Mouse (Mus musculus): ENCODE results near the gene Taco1.
"Not testable (repeated sequence)": the region's sequence is repeated elsewhere in the genome, so short reads cannot be mapped to it uniquely, and the experiment has no call there.

Taco1 gene

DNA sequence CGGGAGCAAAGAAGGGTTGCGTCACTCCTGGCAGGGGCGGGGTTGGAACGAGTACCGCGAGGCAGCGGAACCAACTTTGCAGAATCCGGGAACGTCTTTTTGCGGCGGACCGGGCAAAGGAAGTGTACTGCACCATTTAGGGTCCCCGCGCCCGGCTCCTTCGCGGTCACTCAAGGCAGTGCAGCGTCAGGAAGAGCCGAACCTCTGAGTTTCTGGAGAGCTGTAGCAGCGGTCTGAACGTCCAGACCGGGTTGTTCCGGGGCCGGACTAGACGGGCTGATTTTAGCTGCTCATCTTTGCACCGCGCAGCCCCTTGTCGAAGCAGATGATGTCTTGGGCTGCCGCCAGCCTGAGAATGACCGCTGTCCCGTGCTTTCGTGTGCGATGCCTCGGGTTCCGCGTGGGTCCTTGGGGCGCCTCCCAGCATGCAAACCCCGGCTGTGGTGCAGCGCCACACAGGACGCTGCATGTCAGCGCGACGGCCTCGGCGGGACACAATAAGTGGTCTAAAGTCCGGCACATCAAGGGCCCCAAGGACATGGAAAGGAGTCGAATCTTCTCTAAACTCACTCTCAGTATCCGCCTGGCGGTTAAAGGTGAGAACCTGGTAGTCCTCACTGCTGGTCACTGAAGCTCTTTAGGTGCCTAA, at the start of gene Taco1:
TSS of gene Taco1 (plus strand) at position 139 of the 649 bp plus-strand sequence.
- peak; percentile 96 for DNase-seq (ENCODE audit: low spot score)

- DNase-seq (ENCODE audit: low spot score) = no peak
Observed at GRCm38 (mm10) chr11:106016440-106016839, 49.4 kb upstream of the Taco1 start.

GRCm38 (mm10) chr11:106020051-106020763, 45.7 kb upstream of the Taco1 start:
- no peak for DNase-seq (ENCODE audit: low spot score)

- no peak for DNase-seq (ENCODE audit: low spot score)
Observed at GRCm38 (mm10) chr11:106025774-106026173, 40.1 kb upstream of the Taco1 start.

DNA sequence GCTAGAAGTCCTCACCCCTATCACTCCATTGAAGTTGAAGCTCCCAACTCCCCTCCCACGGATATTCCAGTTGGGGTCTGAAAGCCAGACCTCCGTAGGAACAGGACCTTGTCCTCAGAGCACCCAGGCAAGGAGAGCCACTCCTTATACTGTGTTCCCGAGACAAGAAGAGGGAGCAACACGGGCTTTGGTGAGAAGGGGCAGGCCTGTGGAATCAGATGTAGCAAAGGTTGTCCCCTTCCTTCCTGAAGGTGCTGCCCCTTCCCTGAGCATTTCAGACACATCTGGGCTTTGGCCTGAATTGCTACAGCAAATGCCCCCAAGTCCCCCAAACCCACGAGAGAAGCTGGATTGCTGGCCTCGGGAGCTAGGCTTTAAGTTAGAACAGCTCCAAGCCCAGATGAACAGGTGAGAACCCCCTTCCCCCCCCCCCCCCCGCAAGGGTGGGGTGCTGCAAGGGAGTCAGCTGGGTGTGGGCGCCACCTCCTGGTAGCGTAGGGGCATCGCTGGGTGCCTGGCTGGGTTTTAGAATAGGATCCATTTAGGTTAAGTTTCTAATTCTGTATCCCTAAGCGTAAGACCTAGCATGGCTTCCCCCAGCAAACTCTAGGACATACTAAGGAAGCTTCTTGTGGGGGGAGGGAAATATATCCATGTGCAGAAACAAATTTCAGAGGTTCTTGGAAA, 39.3 kb upstream of the Taco1 start:
- DNase-seq (ENCODE audit: low spot score) = peak; percentile 79

DNA sequence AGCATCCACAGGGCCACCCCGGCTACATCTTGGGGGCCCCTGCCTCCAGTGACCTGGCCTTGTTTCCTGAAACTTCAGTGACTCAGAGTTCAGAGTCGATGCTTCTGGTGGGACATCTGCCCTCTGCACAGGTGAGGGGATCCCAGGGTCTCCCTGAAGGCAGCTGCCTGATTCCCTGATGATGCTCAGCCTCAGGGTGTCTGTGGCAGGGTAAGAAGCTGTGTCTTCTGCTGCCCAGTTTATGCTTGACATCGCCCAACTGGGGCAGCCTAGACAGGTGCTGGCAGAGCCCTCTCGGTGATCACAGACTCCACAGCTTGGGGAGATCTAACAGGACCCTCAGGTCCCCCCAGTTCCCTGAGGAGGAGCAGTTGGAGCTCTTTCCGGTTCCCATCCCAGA, 38.3 kb upstream of the Taco1 start:
- no peak for DNase-seq (ENCODE audit: low spot score)

GRCm38 (mm10) chr11:106032074-106032473, 33.8 kb upstream of the Taco1 start:
- DNase-seq (ENCODE audit: low spot score) = not testable (repeated sequence)

GRCm38 (mm10) chr11:106033491-106033919, 32.4 kb upstream of the Taco1 start:
- DNase-seq (ENCODE audit: low spot score) = no peak

DNA sequence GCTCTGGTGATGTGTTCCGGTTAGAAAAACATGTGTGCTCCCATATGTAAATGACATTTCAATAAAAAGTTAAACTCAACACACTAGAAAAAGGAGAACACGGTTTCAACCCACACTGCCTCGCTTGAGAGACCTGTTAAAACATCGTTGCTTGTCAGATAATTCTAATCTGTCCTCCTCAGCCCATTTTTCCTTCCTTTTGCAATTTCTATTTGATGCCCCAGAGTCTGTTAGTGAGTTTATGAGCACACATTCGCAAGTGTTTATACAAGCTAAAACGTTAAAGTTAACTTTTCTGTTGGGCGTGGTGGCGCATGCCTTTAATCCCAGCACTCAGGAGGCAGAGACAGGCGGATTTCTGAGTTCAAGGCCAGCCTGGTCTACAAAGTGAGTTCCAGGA, 30.9 kb upstream of the Taco1 start:
- DNase-seq (ENCODE audit: low spot score) = no peak

GRCm38 (mm10) chr11:106036548-106037417, 29.1 kb upstream of the Taco1 start, which contains the start of gene Dcaf7:
Dcaf7 (plus strand) TSS chr11:106036872.
- DNase-seq (ENCODE audit: low spot score) = peak; percentile 95

GRCm38 (mm10) chr11:106037418-106037751, 28.5 kb upstream of the Taco1 start:
- DNase-seq (ENCODE audit: low spot score) = no peak

DNA sequence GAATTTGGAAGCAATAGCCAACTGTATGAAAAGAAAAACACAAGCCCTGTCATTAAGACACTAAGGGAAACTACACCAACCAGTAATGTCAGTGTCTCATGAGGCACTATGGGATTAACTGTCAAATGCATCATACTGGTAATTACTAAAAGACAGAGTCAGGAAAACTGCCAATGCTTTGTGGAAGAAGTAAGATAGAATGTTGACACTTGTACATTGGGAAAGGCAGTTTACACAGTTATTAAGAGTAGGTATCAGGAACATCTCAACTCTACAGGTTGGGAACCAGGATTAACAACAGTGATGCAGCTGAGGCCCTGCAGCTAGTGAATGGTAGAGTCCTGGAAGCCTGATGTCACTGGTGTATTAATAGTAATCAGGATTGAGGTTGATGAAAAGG, 21.5 kb upstream of the Taco1 start:
- DNase-seq (ENCODE audit: low spot score) = no peak

DNA sequence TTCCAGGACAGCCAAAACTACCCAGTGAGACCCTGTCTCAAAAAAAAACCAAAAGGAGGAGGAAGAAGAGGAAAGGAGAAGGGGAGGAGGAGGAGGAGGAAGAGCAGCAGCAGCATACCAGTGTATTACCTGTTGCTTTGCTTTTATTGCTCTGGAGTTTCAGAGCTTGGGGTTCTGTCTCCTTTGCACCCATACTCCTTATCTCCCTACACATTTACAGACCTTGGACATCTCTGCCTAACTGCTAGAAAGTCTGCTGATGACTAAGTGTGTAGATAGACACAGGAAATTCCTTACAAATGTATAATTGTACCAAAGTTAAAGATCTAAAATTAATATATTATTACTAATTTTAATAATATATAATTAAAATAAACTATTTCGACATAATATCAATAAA, 20.6 kb upstream of the Taco1 start:
- no peak for DNase-seq (ENCODE audit: low spot score)

GRCm38 (mm10) chr11:106045780-106046179, 20.1 kb upstream of the Taco1 start:
- no peak for DNase-seq (ENCODE audit: low spot score)

- no peak for DNase-seq (ENCODE audit: low spot score)
Observed at GRCm38 (mm10) chr11:106046584-106046983, 19.3 kb upstream of the Taco1 start.

DNA sequence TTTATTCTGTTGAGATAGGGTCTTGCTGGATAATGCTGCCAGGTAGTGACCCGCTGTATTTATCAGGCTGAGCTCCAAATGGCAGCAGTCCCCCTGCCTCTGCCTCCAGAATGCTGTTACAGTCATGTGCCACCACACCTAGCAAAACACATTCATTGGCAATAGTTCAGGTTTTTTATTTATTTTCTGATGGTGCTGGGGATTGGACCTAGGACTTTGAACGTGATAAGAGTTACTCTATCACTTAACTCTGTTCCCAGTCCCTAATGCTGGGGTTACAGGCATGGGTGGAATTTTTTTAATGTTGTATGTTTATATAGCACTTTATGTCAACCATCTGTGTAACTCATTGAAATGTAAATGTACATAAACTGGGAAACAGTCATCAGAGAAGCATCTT, 11.9 kb upstream of the Taco1 start:
- DNase-seq (ENCODE audit: low spot score) = no peak

DNA sequence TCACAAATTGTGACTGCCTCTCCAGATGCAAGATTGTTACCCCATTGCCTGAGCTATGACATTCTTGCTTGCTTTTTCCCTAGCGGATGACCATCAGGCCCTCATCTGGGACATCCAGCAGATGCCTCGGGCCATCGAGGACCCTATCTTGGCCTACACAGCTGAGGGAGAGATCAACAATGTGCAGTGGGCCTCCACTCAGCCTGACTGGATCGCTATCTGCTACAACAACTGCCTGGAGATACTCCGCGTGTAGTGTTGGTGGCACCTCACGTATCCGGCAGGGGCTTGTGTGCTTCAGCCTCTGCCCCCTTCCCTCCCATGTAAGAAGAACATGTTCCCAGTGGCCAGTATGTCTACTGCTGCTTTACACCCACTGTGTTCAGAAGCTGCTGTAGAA, 11.3 kb upstream of the Taco1 start:
- no peak for DNase-seq (ENCODE audit: low spot score)

DNA sequence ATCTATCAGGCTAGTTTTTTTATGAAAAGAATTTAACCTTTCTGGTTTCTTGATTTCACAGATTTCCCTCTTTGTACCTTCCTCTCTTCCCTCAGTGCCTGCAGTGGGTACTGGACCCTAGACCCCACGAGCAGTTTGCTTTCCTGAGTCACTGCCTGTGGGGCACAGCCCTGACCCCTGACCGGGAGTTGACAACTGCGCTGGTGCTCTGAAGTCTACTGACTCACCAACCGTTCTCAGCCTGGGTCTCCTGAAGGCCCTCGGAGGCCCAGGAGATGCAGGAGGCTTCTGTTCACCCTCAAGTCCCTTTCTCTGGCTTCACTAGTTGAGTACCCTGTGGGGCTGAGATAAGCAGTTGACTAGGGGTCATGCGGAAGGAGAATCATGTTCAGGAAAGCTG, 10.5 kb upstream of the Taco1 start:
- no peak for DNase-seq (ENCODE audit: low spot score)

DNA sequence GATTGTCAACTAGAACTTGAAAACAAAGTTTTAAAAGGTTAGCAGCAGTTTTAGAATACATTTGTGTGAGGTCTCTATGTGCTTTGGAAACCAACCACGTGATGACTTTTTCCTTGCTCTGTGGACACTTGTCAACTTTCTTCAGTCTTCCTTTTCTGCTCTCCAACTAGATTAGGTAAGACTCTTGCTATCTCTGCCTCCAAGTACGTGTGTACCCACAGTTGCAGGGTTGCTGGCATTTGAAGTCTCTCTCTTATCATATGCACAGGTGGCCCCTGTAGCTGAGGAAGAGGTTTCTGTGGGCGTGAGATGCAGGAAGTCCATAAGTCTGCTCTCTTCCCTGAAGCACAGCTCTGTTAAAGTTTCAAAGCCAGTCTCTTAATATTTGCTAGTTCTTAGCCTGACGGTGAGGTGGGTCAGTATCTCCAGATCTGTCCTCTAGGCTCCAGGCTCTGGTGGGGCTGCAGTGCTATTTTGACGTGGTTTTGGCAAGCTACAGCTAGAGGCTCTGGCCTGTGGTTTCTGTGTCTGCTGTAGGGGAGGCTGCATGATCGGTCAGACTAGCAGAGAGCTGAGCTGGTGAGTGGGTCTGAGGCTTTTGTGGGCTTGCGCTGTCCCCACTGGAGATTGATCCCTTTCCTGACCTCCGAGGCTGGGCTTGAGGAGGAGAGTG, 8.9 kb upstream of the Taco1 start:
- no peak for DNase-seq (ENCODE audit: low spot score)

DNA sequence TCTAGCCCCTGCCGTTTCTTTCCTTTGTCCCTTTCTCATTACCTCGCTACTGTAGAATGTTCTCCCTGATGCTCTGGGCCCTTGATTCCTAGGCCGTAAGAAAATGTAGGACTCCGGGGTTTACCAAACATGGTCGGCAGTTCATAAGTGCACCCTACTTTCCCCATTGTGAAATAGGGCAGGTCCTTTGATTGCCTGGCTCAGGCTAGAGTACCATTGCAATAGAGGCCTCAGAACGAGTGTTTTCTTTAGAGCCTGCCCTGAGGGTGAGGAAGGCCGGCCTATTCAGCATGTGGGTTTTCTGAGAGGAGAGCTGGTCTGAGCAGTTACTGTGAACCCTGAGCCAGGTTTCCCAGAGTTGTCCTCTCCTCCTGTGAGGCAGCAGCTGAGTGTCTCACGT, 7.8 kb upstream of the Taco1 start:
- no peak for DNase-seq (ENCODE audit: low spot score)

DNA sequence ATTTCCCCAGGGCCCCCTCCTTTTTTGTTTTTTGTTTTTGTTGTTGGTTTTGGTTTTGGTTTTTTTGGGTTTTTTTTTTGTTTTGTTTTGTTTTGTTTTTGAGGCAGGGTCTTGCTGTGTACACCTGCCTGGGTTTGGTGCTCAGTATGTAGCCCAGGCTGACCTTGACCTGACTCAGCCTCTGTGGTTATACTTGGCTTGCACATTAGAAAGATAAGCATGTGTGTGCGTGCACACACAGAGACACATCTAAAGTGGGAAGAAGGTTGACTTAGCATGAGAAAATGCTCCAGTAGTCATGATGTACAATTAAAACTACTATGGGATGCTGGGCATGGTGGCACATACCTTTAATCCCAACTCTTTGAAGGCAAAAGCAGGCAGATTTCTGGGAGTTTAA, 5.3 kb upstream of the Taco1 start:
- no peak for DNase-seq (ENCODE audit: low spot score)

- no peak for DNase-seq (ENCODE audit: low spot score)
Observed at GRCm38 (mm10) chr11:106061311-106061710, 4.5 kb upstream of the Taco1 start.
